ENCODE assay signal across 8 mouse cellular contexts in the genomic region with DNA sequence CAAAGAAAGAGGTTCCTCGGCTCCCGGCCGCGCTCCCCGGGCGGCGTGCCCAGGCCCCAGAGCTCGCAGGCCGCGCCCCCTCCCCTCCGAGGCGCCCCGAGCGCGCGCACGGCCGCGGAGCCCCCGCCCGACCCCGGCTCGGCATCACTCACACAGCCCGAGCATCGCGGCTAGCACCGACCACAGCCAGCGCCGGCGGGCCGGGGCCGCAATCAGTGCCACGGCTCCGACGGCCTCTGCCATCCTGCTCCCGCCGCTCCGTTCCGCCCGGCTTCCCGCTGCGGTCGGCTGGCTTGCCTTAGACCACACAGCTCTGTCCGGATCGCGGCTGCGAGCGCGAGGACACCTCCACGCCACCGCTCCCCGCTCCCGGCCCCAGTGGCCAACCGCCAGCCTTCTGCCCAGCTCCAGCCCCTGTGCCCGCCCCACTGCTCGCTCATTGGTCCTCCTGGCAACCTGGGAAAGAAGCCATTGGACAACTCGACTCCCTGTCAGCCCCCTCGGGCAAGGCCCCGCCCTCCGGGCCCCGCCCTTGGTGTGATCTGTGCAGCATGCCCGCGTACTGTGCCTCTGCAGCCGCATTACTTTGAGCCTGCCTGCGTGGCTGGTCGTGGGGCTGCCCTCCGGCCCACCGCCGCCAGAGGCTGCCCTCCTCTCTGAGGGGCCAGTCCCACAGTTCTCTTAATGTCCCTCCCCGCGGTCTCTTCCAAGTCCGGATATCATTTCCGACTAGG. TPM values are rescaled to one million over a fixed set of nuclear protein-coding genes. Genes with fewer than 3 reads are reported as not detected.
DNase-seq lines count a peak whose midpoint lies in the region; ATAC-seq lines count a peak whose summit lies in the region.

A gene (minus strand): TSS at position 388 of the 734 bp plus-strand sequence.

- no peaks in the 10 kb centered on the region for H3K9me3 ChIP-seq in hindbrain, embryonic 12.5 days (replicated peaks)

- H3K36me3 ChIP-seq in hindbrain, embryonic 12.5 days = no peaks in the 10 kb centered on the region

- ATAC-seq in hindbrain, embryonic 12.5 days (ENCODE audit: low FRiP score) = peak; percentile 100

- peak within 1 kb of the TSS; percentile 62 for H3K4me2 ChIP-seq in hindbrain, embryonic 12.5 days (replicated peaks)

- under 1% methylated on average over 61 of the region's 73 CpGs for WGBS in hindbrain, embryonic 12.5 days

- H3K27me3 ChIP-seq in hindbrain, embryonic 12.5 days = no peaks in the 10 kb centered on the region

- peak within 1 kb of the TSS; percentile 81 for H3K4me3 ChIP-seq in hindbrain, embryonic 12.5 days

- peaks cover 29% of the 10 kb centered on the region for H3K4me1 ChIP-seq in hindbrain, embryonic 12.5 days

- peak; percentile 99 for DNase-seq in NIH3T3 (ENCODE audit: low read depth)
- DNase-seq in cerebellum, postnatal 10 days = peak; percentile 100
- DNase-seq in frontal cortex, postnatal 10 days (ENCODE audit: low spot score in 2 of 2) = peak; percentile 97 to 98
- peak; percentile 97 to 99 for DNase-seq in layer of hippocampus, postnatal 14 days (ENCODE audit: low spot score in 2 of 2)
- DNase-seq in lung, postnatal 14 days = peak; percentile 98
- DNase-seq in retina, adult 2 months (ENCODE audit: low read depth, low spot score) = peak; percentile 93
- DNase-seq in thymus, postnatal 36 days = peak; percentile 94 to 95

- H3K9ac ChIP-seq in hindbrain, embryonic 12.5 days = peak within 1 kb of the TSS; percentile 92

- H3K27ac ChIP-seq in hindbrain, embryonic 12.5 days = peak within 1 kb of the TSS; percentile 94

RNA-seq across cellular contexts. Expression of the gene that starts here (rescaled TPM):
- 140 and 148 TPM in 2 replicates for polyA plus RNA-seq in hindbrain, embryonic 12.5 days (2016; fragmentation: Nextera tagmentation; extraction: Ambion mirVana)
- 10 to 100 TPM; 73.9 to 80.1 TPM for total RNA-seq in layer of hippocampus, postnatal 14 days (2021)

Comparison
In these comparisons a context has a peak if more than half of its experiments do, and no peak if none do; other contexts are left out.
1. Peak in every context shown above with its lines: DNase-seq, ATAC-seq, H3K4me3 ChIP-seq and H3K27ac ChIP-seq.